In genomic region chr16:89805946-89806345, GRCm38 (mm10) we compare ENCODE assay signal across 12 mouse cellular contexts.
"Had no signal": no experiment of that assay in that cellular context is flagged by ENCODE, and none has a peak within 500 bp of the region (broad histone marks: within the 10 kb centered on the region; RNA-seq: fewer than 3 reads in every experiment).

No protein-coding gene starts in this region.

- H3K27me3 ChIP-seq: liver, embryonic 15.5 days; stomach, embryonic 15.5 days had no signal

- ATAC-seq: lung, postnatal 0 days had no signal

- H3K4me2 ChIP-seq: liver, embryonic 11.5 days; liver, embryonic 15.5 days; stomach, embryonic 15.5 days had no signal

- H3K9ac ChIP-seq: liver, embryonic 15.5 days; stomach, embryonic 15.5 days had no signal

- H3K4me3 ChIP-seq: liver, embryonic 15.5 days; stomach, embryonic 15.5 days had no signal

- H3K9me3 ChIP-seq: liver, embryonic 15.5 days; stomach, embryonic 15.5 days had no signal

- DNase-seq: kidney, adult 9 months; kidney, postnatal 4 days; lung, adult 2 months; lung, postnatal 36 days; right cerebral cortex, postnatal 14 days; thymus, adult 2 months; thymus, postnatal 25 days had no signal

- H3K27ac ChIP-seq: kidney, postnatal 0 days; liver, embryonic 15.5 days; stomach, embryonic 15.5 days had no signal

- H3K4me1 ChIP-seq: liver, embryonic 15.5 days; stomach, embryonic 15.5 days had no signal
